Mouse (Mus musculus) myocyte (in vitro differentiated cells): ENCODE measurements around the gene Arl15.

ENCODE experiments used
- E2F4 ChIP-seq: IDR thresholded peaks from one replicate; pipeline ENCODE4 v1.6.1; 2011; ENCODE audit warnings: mild to moderate bottlenecking, control low read depth, moderate library complexity; ENCODE audit not compliant: insufficient read depth
- POLR2A ChIP-seq: IDR thresholded peaks from one replicate; pipeline ENCODE4 v1.6.1; 2011; ENCODE audit warnings: low read depth, mild to moderate bottlenecking, control low read depth, moderate library complexity; ENCODE audit not compliant: insufficient read length

DNA sequence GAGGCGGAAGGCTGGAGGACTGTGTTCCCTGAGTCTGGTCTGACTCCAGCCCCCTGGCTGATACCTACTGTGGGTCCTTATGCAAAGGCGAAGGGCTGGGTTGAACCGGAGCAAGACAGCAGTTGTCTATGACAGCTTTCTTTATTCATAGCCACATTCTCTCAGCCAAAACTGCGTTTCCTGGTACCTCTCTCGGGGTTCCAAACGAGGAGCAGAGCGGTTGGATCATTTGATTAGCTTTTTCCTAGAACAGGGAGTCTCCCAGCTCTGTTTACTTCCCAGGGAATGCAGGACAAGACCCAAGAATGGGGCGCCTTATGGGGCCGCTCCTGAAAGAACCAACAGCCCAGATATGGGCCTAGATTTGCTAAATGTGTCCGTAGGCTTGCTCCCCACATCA is 396.6 kb downstream of the Arl15 start:
- TF ChIP-seq POLR2A (no peak), E2F4 (no peak)
